Mouse (Mus musculus) embryonic facial prominence, embryonic 12.5 days (tissue): Measurements from ENCODE around the gene Gm21976. TPM values are rescaled to one million over a fixed set of nuclear protein-coding genes. Genes with fewer than 3 reads are reported as not detected.

Source experiments
- polyA plus RNA-seq: library from polyadenylated mRNA; unstranded; fragments of >200 nt; fragmentation: Nextera tagmentation; extraction: Ambion mirVana; gene quantifications from 2 replicates; pipeline ENCODE4 v1.2.1, GENCODE M21; 2016

Gm21976 gene
- polyA plus RNA-seq, 1 experiment from 2014 or later, result not detected

Other genes with a start within 250 kb of the Gm21976 start
- 14.7 and 15.1 TPM in 2 replicates for gene Arhgef28, start 73.4 kb upstream of the Gm21976 start, polyA plus RNA-seq
- gene Utp15, start 16.8 kb upstream of the Gm21976 start, polyA plus RNA-seq, result 42.2 and 43.2 TPM in 2 replicates
- gene Ankra2, start 16.8 kb upstream of the Gm21976 start, polyA plus RNA-seq, result 24.7 and 25.8 TPM in 2 replicates
- gene Btf3, start 37.1 kb downstream of the Gm21976 start, polyA plus RNA-seq, result 731 and 771 TPM in 2 replicates
- 9.5 and 9.9 TPM in 2 replicates for gene Foxd1, start 74.4 kb downstream of the Gm21976 start, polyA plus RNA-seq
- gene Gm10320, start 212.1 kb downstream of the Gm21976 start, polyA plus RNA-seq, result 0.76 and 1.2 TPM in 2 replicates